Mouse (Mus musculus) lung, adult 10 weeks (tissue): Measurements from ENCODE around the gene Il17d. TPM values are rescaled to one million over a fixed set of nuclear protein-coding genes. Genes with fewer than 3 reads are reported as not detected.

ENCODE experiments used
- polyA plus RNA-seq: library from polyadenylated mRNA; stranded (reverse); fragments of 350-450 nt; fragmentation: Illumina TruSeq; extraction: RNeasy Lipid Tissue Mini Kit (QIAGEN cat#74804); gene quantifications from one replicate; pipeline ENCODE4 v1.2.3, GENCODE M21; 2014; ENCODE audit warnings: low read depth, low replicate concordance; ENCODE audit not compliant: insufficient read depth

Gene Il17d
- 5.2 TPM for polyA plus RNA-seq

GRCm38 (mm10) chr14:57524671-57525387 lies at the start of gene Il17d:
Gene Il17d, plus strand, starts transcription at chr14:57524777.

GRCm38 (mm10) chr14:57571155-57572133 lies 46.9 kb downstream of the Il17d start, which contains the start of gene Eef1akmt1:
Gene Eef1akmt1, minus strand, starts transcription at chr14:57571612.

Other genes starting within 250 kb of the Il17d start
- 18.6 TPM for gene Cryl1, start 126.2 kb upstream of the Il17d start, polyA plus RNA-seq
- 7.9 TPM for gene Ift88, start 100.7 kb upstream of the Il17d start, polyA plus RNA-seq
- gene Eef1akmt1, start 46.8 kb downstream of the Il17d start, polyA plus RNA-seq, result 29.5 TPM
- 3.7 TPM for gene Xpo4, start 140.7 kb downstream of the Il17d start, polyA plus RNA-seq
- gene Gm49361, start 221.3 kb downstream of the Il17d start, polyA plus RNA-seq, result not detected
- gene Lats2, start 233.6 kb downstream of the Il17d start, polyA plus RNA-seq, result 24.3 TPM